Mouse (Mus musculus): Measurements from ENCODE around the gene Sgms1. TPM values are rescaled to one million over a fixed set of nuclear protein-coding genes. Genes with fewer than 3 reads are reported as not detected.

Sgms1 gene
- polyA plus RNA-seq, 1 experiment from 2014 or later, result 19.2 TPM

GRCm38 (mm10) chr19:32263753-32264152, 125.8 kb downstream of the Sgms1 start:
- ATAC-seq (ENCODE audit: low FRiP score), result no peak
- no peaks in the 10 kb centered on the region for H3K4me1 ChIP-seq
- H3K9me3 ChIP-seq (replicated peaks), result no peaks in the 10 kb centered on the region
- no peak overlapping the region for H3K9ac ChIP-seq
- no peak overlapping the region for H3K4me2 ChIP-seq (replicated peaks)
- no peaks in the 10 kb centered on the region for H3K36me3 ChIP-seq
- no peak overlapping the region for H3K4me3 ChIP-seq
- H3K27me3 ChIP-seq, result no peaks in the 10 kb centered on the region
- no peak overlapping the region for H3K27ac ChIP-seq
- WGBS, result 87% methylated on average over 1 of the region's 1 CpGs

- no peaks in the 10 kb centered on the region for H3K4me1 ChIP-seq
- H3K36me3 ChIP-seq, result no peaks in the 10 kb centered on the region
- no peak overlapping the region for H3K4me2 ChIP-seq (replicated peaks)
- H3K9me3 ChIP-seq (replicated peaks), result no peaks in the 10 kb centered on the region
- no peak overlapping the region for H3K4me3 ChIP-seq
- H3K9ac ChIP-seq, result no peak overlapping the region
- WGBS, result 94% methylated on average over 10 of the region's 10 CpGs
- no peak overlapping the region for H3K27ac ChIP-seq
- no peak for ATAC-seq (ENCODE audit: low FRiP score)
- H3K27me3 ChIP-seq, result no peaks in the 10 kb centered on the region
These were observed 126.5 kb downstream of the Sgms1 start for GRCm38 (mm10) chr19:32262805-32263572.

DNA sequence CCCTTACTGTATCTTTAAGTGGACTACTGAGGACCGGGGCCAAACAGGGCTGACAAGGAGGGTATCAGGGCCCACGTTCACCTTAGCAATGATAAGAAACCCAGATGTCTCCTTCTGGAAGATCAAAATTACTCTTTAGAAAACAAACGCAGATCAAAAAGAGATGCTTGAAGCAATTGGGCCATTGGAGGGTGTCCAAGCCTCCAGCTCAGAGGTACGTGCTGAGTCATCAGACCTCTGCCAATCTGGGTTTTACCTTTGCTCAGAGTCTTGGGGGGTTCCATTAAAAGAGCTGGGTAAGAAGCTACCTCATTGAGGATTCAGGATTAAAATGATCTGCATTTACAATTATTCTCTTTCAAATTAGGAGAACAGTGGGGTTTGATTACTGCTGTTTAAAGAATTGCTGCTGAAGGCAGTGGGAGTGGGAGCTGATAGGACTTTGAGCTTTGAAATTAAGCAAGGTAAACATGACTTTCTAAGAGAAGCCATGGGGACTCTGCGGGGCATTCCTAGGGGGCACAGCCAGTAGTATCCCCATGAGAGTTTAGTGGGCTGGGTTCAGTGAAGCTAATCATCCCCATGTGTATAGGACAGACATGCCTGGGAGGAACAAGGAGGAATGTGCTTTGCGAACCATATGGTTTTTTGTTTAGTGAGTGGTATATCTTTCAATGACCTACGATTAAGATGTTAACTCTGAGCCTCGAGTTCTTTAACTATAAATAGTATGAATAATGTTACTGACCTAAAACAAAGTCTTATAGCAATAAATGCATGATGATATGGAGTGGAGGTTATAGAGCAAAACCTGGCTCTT, 128.4 kb downstream of the Sgms1 start:
- ATAC-seq (ENCODE audit: low FRiP score), result no peak
- WGBS, result 57% methylated on average over 8 of the region's 8 CpGs
- H3K4me2 ChIP-seq (replicated peaks), result no peak overlapping the region
- no peak overlapping the region for H3K27ac ChIP-seq
- no peaks in the 10 kb centered on the region for H3K9me3 ChIP-seq (replicated peaks)
- H3K27me3 ChIP-seq, result no peaks in the 10 kb centered on the region
- no peaks in the 10 kb centered on the region for H3K4me1 ChIP-seq
- no peaks in the 10 kb centered on the region for H3K36me3 ChIP-seq
- H3K9ac ChIP-seq, result no peak overlapping the region
- no peak overlapping the region for H3K4me3 ChIP-seq

GRCm38 (mm10) chr19:32259830-32260229, 129.7 kb downstream of the Sgms1 start:
- H3K36me3 ChIP-seq, result no peaks in the 10 kb centered on the region
- H3K9me3 ChIP-seq (replicated peaks), result no peaks in the 10 kb centered on the region
- no peak overlapping the region for H3K27ac ChIP-seq
- no peak overlapping the region for H3K9ac ChIP-seq
- H3K4me2 ChIP-seq (replicated peaks), result no peak overlapping the region
- 94% methylated on average over 2 of the region's 2 CpGs for WGBS
- no peaks in the 10 kb centered on the region for H3K27me3 ChIP-seq
- no peak for ATAC-seq (ENCODE audit: low FRiP score)
- H3K4me3 ChIP-seq, result no peak overlapping the region
- H3K4me1 ChIP-seq, result peaks cover 6% of the 10 kb centered on the region; the same call in 1 of the 2 replicates

DNA sequence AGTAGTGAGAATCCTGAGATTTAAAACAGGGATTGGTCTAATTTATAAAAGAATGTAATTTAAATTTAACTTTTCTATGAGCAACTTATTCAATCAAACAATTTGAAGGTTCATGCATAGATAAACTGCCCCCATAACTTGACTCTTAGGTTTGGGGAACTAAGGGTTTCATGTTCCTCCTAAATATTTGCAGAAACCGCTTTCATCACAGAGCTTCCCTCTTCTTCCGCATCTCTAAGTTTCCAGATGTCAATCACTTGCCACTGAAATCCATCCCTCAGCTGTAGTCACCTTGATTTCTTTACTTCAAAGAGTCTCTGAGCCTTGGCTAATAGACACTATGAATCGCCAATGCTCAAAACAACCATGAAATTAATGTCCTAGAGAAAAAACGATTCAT, 130.5 kb downstream of the Sgms1 start:
- Histone ChIP-seq H3K9me3 (replicated peaks) (no peaks in the 10 kb centered on the region), H3K27ac (no peak overlapping the region), H3K9ac (no peak overlapping the region), H3K4me3 (no peak overlapping the region), H3K4me2 (replicated peaks) (no peak overlapping the region), H3K36me3 (no peaks in the 10 kb centered on the region), H3K27me3 (no peaks in the 10 kb centered on the region), H3K4me1 (peaks cover 8% of the 10 kb centered on the region; the same call in 1 of the 2 replicates)
- WGBS, result 77% methylated on average over 4 of the region's 4 CpGs
- ATAC-seq (ENCODE audit: low FRiP score), result no peak

DNA sequence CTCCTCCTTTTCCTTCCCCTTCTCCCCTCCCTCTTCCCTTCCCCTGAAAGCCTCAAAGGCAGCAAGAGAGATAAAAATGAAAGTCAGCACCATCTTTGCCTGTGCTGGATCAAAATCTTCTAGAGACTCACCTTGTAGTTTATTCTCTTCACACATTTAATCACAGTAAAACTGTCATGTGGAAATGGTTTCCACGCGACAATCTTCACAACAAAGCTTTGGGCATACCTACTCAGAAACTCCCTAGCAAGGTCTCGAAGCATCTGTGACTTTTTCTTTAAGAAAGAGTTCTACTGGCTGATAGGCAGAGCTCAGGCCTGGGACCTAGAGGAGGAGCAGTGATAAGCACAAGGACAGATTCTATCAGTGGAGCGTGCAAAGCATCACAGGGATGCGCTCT, 131.4 kb downstream of the Sgms1 start:
- H3K9me3 ChIP-seq (replicated peaks), result no peaks in the 10 kb centered on the region
- no peak overlapping the region for H3K27ac ChIP-seq
- peaks cover 8% of the 10 kb centered on the region; the same call in 1 of the 2 replicates for H3K4me1 ChIP-seq
- H3K4me2 ChIP-seq (replicated peaks), result no peak overlapping the region
- H3K4me3 ChIP-seq, result no peak overlapping the region
- no peaks in the 10 kb centered on the region for H3K27me3 ChIP-seq
- H3K36me3 ChIP-seq, result no peaks in the 10 kb centered on the region
- WGBS, result 76% methylated on average over 5 of the region's 5 CpGs
- H3K9ac ChIP-seq, result no peak overlapping the region
- ATAC-seq (ENCODE audit: low FRiP score), result no peak

- no peaks in the 10 kb centered on the region for H3K9me3 ChIP-seq (replicated peaks)
- 85% methylated on average over 3 of the region's 3 CpGs for WGBS
- H3K27me3 ChIP-seq, result no peaks in the 10 kb centered on the region
These were observed 131.9 kb downstream of the Sgms1 start for GRCm38 (mm10) chr19:32257616-32258015.

DNA sequence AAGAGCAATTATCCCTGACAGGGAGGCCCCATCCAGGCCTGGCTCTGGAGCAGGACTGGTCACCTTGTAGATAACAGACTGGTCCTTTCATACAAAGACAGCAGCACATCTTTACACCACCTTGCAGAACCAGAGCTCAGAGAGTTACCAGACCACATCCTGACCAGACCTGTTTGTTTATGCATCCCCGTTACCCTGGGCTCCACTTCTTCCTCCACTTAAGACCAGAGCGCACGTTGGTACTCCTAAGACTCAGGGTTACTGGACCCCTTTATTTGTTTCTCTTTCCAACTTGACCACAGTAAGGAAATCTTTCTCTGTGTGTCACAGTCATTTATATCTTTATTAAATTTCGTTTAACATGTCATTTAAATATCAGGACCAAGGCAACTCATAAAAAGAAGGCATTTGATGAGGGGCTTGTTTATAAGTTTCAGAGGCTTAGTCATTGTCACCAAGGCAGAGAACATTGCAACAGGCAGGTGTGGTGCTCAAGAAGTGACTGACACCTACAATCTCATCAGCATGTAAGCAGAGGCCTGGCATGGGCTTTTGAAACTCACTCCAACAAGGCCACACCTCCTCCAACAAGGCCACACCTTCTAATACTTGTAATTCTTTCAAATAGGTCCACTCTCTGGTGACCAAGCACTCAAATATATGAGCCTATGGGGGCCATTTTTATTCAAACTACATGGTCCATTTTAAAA, 132.7 kb downstream of the Sgms1 start:
- no peak for ATAC-seq (ENCODE audit: low FRiP score)
- H3K9me3 ChIP-seq (replicated peaks), result no peaks in the 10 kb centered on the region
- H3K27ac ChIP-seq, result no peak overlapping the region
- H3K4me2 ChIP-seq (replicated peaks), result no peak overlapping the region
- H3K27me3 ChIP-seq, result no peaks in the 10 kb centered on the region
- H3K4me3 ChIP-seq, result no peak overlapping the region
- H3K4me1 ChIP-seq, result peaks cover 8% of the 10 kb centered on the region; the same call in 1 of the 2 replicates
- H3K9ac ChIP-seq, result no peak overlapping the region
- H3K36me3 ChIP-seq, result no peaks in the 10 kb centered on the region
- 78% methylated on average over 4 of the region's 4 CpGs for WGBS

More at GRCm38 (mm10) chr19:32257616-32258015, 131.9 kb downstream of the Sgms1 start:
- ATAC-seq (ENCODE audit: low FRiP score), result no peak
- peaks cover 8% of the 10 kb centered on the region; the same call in 1 of the 2 replicates for H3K4me1 ChIP-seq
- H3K27ac ChIP-seq, result no peak overlapping the region
- H3K9ac ChIP-seq, result no peak overlapping the region
- H3K36me3 ChIP-seq, result no peaks in the 10 kb centered on the region
- no peak overlapping the region for H3K4me2 ChIP-seq (replicated peaks)
- no peak overlapping the region for H3K4me3 ChIP-seq

DNA sequence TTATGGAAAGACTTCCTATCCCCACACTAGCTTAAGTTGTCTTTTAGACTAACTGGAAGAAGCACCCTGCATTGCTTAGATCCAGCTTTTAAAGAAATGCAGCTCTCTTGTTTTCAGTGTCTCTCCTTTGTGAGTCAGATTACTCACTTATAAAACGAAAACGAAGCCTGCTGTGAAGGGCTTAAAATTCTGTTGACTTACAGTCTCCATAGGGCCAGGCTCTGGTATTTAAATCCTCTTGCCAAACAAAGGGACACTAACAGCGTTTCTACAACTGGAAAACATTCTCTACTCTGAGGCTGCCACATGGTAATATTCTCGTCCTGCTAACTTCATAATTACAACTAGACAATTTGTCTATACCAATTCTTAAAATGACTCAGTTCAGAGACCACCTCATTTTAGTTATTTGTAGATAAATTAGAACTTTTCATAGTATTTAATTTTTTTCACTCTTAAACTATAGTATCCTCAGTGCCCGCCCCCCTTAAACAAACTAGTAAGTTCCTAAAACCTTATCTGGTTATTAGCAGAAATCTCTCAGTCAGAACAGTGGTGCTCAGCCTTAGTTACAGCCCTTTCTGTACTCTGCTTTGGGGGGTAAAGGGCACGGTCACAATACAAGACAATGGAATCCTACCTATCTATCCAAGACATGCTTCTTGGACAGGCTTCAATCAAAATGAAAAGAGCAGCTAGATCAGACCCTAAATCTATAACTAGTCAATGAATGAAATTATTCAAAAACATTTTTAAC, 133.9 kb downstream of the Sgms1 start:
- no peak overlapping the region for H3K4me2 ChIP-seq (replicated peaks)
- WGBS, result 33% methylated on average over 6 of the region's 6 CpGs
- H3K4me3 ChIP-seq, result no peak overlapping the region
- no peaks in the 10 kb centered on the region for H3K27me3 ChIP-seq
- H3K36me3 ChIP-seq, result no peaks in the 10 kb centered on the region
- no peak for ATAC-seq (ENCODE audit: low FRiP score)
- no peaks in the 10 kb centered on the region for H3K9me3 ChIP-seq (replicated peaks)
- 0 out of 2 replicates have a peak overlapping the region, but pooled peaks have one; percentile 17 for H3K27ac ChIP-seq
- H3K4me1 ChIP-seq, result peaks cover 8% of the 10 kb centered on the region; the same call in 1 of the 2 replicates
- H3K9ac ChIP-seq, result no peak overlapping the region

GRCm38 (mm10) chr19:32254739-32255344, 134.7 kb downstream of the Sgms1 start:
- Histone ChIP-seq H3K9me3 (replicated peaks) (no peaks in the 10 kb centered on the region), H3K36me3 (no peaks in the 10 kb centered on the region), H3K4me1 (peaks cover 8% of the 10 kb centered on the region; the same call in 1 of the 2 replicates), H3K4me3 (no peak overlapping the region), H3K27me3 (no peaks in the 10 kb centered on the region), H3K27ac (peak overlapping the region; percentile 17; the same call in 1 of the 2 replicates), H3K4me2 (replicated peaks) (no peak overlapping the region), H3K9ac (no peak overlapping the region)
- no peak for ATAC-seq (ENCODE audit: low FRiP score)
- WGBS, result 39% methylated on average over 8 of the region's 8 CpGs

DNA sequence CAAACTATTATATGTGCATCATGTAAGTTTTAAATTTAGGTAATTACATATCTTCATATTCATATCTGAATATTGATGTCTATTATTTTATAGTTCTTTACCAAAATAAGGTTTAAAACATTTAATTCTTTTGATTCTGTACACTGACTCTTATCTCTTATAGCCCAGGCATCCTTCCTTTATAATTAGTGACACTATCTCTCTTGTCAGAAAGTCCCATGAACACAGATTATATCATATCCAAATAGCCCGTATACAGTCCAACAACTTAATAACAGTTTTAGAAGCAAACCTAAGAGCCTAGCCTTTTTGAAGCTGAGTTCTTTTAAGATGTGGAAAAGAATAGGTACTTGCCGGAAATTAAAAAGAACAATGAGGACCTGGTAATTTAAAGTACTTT, 135.3 kb downstream of the Sgms1 start:
- H3K4me1 ChIP-seq, result peaks cover 8% of the 10 kb centered on the region; the same call in 1 of the 2 replicates
- no peaks in the 10 kb centered on the region for H3K9me3 ChIP-seq (replicated peaks)
- WGBS, result 88% methylated on average over 2 of the region's 2 CpGs
- H3K4me2 ChIP-seq (replicated peaks), result no peak overlapping the region
- no peaks in the 10 kb centered on the region for H3K27me3 ChIP-seq
- no peak overlapping the region for H3K27ac ChIP-seq
- no peak overlapping the region for H3K4me3 ChIP-seq
- no peaks in the 10 kb centered on the region for H3K36me3 ChIP-seq
- ATAC-seq (ENCODE audit: low FRiP score), result no peak
- H3K9ac ChIP-seq, result no peak overlapping the region

Data from hindbrain, embryonic 12.5 days (tissue).